9 mouse cellular contexts compared by ENCODE assay signal in genomic region chr11:98298484-98299205, GRCm38 (mm10). TPM values are rescaled to one million over a fixed set of nuclear protein-coding genes. Genes with fewer than 3 reads are reported as not detected.
A peak's percentile ranks its signal among the peaks of the same experiment; 100 is the strongest.
DNase-seq lines count a peak whose midpoint lies in the region; ATAC-seq and TF ChIP-seq lines count a peak whose summit lies in the region.
"Had no signal": no experiment of that assay in that cellular context is flagged by ENCODE, and none has a peak within 500 bp of the region (broad histone marks: within the 10 kb centered on the region; RNA-seq: fewer than 3 reads in every experiment).

No protein-coding gene starts in this region.

- no peak for TF ChIP-seq CTCF in gastrocnemius, adult 2 months (IDR thresholded peaks at IDR 0.05)

- no peak for ATAC-seq in heart, embryonic 13.5 days (ENCODE audit: extremely low read depth, insufficient number of reproducible peaks, low FRiP score, low TSS enrichment)

- WGBS in heart, embryonic 13.5 days: 26% methylated on average over 10 of the region's 10 CpGs

- peak overlapping the region; percentile 2; the same call in 1 of the 2 replicates for H3K4me2 ChIP-seq in heart, embryonic 13.5 days
- H3K4me2 ChIP-seq: limb, embryonic 12.5 days had no signal

- H3K9ac ChIP-seq in heart, embryonic 13.5 days: 0 out of 2 replicates have a peak overlapping the region, but pooled peaks have one; percentile 64
- H3K9ac ChIP-seq: limb, embryonic 12.5 days had no signal

- DNase-seq in gastrocnemius, adult 2 months: peak; percentile 51
- no peak for DNase-seq in gastrocnemius, postnatal 36 days
- peak; percentile 64 for DNase-seq in ES-CJ7 (ENCODE audit: low read depth, low spot score)
- peak; percentile 30 to 66 for DNase-seq in kidney, postnatal 36 days
- DNase-seq in B cell, adult 2 months: no peak
- no peak for DNase-seq in ovary, postnatal 14 days (ENCODE audit: low spot score)
- DNase-seq in layer of hippocampus, adult 8-10 months (ENCODE audit: low spot score in 2 of 2): no peak

- peaks cover 46% of the 10 kb centered on the region for H3K4me1 ChIP-seq in heart, embryonic 13.5 days

- no peak overlapping the region for H3K4me3 ChIP-seq in gastrocnemius, adult 2 months
- H3K4me3 ChIP-seq in heart, embryonic 13.5 days: no peak overlapping the region
- H3K4me3 ChIP-seq: limb, embryonic 12.5 days had no signal

- no peaks in the 10 kb centered on the region for H3K36me3 ChIP-seq in heart, embryonic 13.5 days
- H3K36me3 ChIP-seq: limb, embryonic 12.5 days had no signal

- intact Hi-C loops in gastrocnemius, adult 2 months (cut with DNase I): no loop called here
- intact Hi-C loops in gastrocnemius, postnatal 36 days (cut with DNase I): no loop called here

- H3K9me3 ChIP-seq in heart, embryonic 13.5 days: no peaks in the 10 kb centered on the region
- H3K9me3 ChIP-seq: limb, embryonic 12.5 days had no signal

- peaks cover 64% of the 10 kb centered on the region for H3K27me3 ChIP-seq in heart, embryonic 13.5 days (replicated peaks)

- no peak overlapping the region for H3K27ac ChIP-seq in gastrocnemius, adult 2 months
- no peak overlapping the region for H3K27ac ChIP-seq in heart, embryonic 13.5 days (replicated peaks)
- H3K27ac ChIP-seq: limb, embryonic 12.5 days had no signal

RNA-seq across cellular contexts. Expression of gene Neurod2, which starts 30.8 kb away (rescaled TPM):
- not detected for total RNA-seq in gastrocnemius, adult 2 months (2021)
- total RNA-seq in gastrocnemius, postnatal 36 days (2021): not detected
- 0.04 TPM in 1 of 2 replicates, not detected in the other for polyA plus RNA-seq in heart, embryonic 13.5 days (2015; fragmentation: Nextera tagmentation; extraction: Ambion mirVana)
- 100 to 1,000 TPM; 124 to 133 (median 129) TPM for total RNA-seq in layer of hippocampus, adult 8-10 months (2022)

RNA-seq across cellular contexts. Expression of gene Ppp1r1b, which starts 49.6 kb away (rescaled TPM):
- total RNA-seq in gastrocnemius, adult 2 months (2021): not detected
- total RNA-seq in gastrocnemius, postnatal 36 days (2021): not detected
- 40.5 and 51.7 TPM in 2 replicates for polyA plus RNA-seq in heart, embryonic 13.5 days (2015; fragmentation: Nextera tagmentation; extraction: Ambion mirVana)
- total RNA-seq in layer of hippocampus, adult 8-10 months (2022): 10 to 100 TPM; 52.5 to 55.9 (median 53.3) TPM

RNA-seq across cellular contexts. Expression of gene Stard3, which starts 59.5 kb away (rescaled TPM):
- total RNA-seq in gastrocnemius, adult 2 months (2021): 10 to 100 TPM; 11.8 to 12.1 TPM
- total RNA-seq in gastrocnemius, postnatal 36 days (2021): 10 to 100 TPM; 10.3 to 14.7 TPM
- 37.2 and 43.4 TPM in 2 replicates for polyA plus RNA-seq in heart, embryonic 13.5 days (2015; fragmentation: Nextera tagmentation; extraction: Ambion mirVana)
- total RNA-seq in layer of hippocampus, adult 8-10 months (2022): 10 to 100 TPM; 35.5 to 41.0 (median 36.5) TPM

Comparison
In these comparisons a context has a peak if more than half of its experiments do, and no peak if none do; other contexts are left out.
1. DNase-seq: peak in gastrocnemius, adult 2 months (single experiment), ES-CJ7 (single experiment) and kidney, postnatal 36 days (2 of 2); none in gastrocnemius, postnatal 36 days (0 of 2), B cell, adult 2 months (0 of 2), ovary, postnatal 14 days (single experiment) and layer of hippocampus, adult 8-10 months (0 of 2).
2. RNA of gene Neurod2, which starts 30.8 kb away (total RNA-seq): 124 to 133 TPM in layer of hippocampus, adult 8-10 months; not detected in gastrocnemius, adult 2 months and not detected in gastrocnemius, postnatal 36 days; every median in the first group is over 100 times any median in the second.
3. RNA of gene Ppp1r1b, which starts 49.6 kb away (total RNA-seq): 52.5 to 55.9 TPM in layer of hippocampus, adult 8-10 months; not detected in gastrocnemius, adult 2 months and not detected in gastrocnemius, postnatal 36 days; every median in the first group is over 10 times any median in the second.